Mouse (Mus musculus): Measurements from ENCODE around the gene Il33. TPM values are rescaled to one million over a fixed set of nuclear protein-coding genes. Genes with fewer than 3 reads are reported as not detected.

The Il33 gene
- 13.9 and 14.7 TPM in 2 replicates for polyA plus RNA-seq (2015; fragmentation: Nextera tagmentation; extraction: Ambion mirVana)

DNA sequence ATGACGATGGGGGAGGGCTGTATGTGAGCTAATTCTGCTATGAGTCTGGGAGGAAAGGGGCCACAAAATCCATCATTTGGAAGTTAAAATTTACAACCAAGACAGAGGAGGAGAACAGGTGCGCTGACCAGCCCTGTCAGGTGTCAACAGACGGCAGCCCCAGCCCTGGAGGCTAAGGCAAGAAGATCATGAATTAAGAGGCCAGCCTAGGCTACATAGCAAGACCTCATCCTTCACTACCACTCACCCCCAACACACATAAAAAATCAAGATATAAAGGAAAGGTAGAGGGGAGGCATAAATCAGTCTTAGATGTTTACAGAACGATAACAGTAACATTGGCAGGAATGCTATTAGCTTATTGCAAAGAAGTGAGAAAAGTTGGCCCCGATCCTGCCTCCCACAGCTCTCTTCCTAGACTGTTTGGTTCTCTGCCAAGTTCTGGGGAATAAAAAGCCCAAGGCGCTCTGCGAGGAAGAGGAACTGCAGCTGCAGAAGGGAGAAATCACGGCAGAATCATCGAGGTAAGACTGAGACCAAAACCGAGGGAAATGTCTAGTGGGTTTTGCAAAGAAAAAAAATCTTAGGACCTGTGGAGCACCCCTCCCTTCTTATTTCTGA is at the start of gene Il33:
Gene Il33, plus strand, starts transcription at position 477 of the 621 bp plus-strand sequence.
- no peak within 1 kb of the TSS for H3K9ac ChIP-seq
- peak within 1 kb of the TSS; percentile 18 for H3K4me3 ChIP-seq (replicated peaks)
- H3K4me1 ChIP-seq: peaks cover 17% of the 10 kb centered on the region
- 20% methylated on average over 10 of the region's 10 CpGs for WGBS
- H3K36me3 ChIP-seq: no peaks in the 10 kb centered on the region
- ATAC-seq (ENCODE audit: insufficient read depth, low FRiP score, low read depth): peak; percentile 41; the same call in 1 of the 2 replicates
- H3K27me3 ChIP-seq (replicated peaks): no peaks in the 10 kb centered on the region
- H3K4me2 ChIP-seq: peak within 1 kb of the TSS; percentile 39
- peak within 1 kb of the TSS; percentile 59 for H3K27ac ChIP-seq
- no peaks in the 10 kb centered on the region for H3K9me3 ChIP-seq

- no peak for ATAC-seq (ENCODE audit: insufficient read depth, low FRiP score, low read depth)
- Histone ChIP-seq H3K9me3 (no peaks in the 10 kb centered on the region), H3K36me3 (no peaks in the 10 kb centered on the region), H3K27me3 (replicated peaks) (no peaks in the 10 kb centered on the region), H3K4me3 (replicated peaks) (no peak overlapping the region), H3K4me2 (no peak overlapping the region), H3K4me1 (peaks cover 3% of the 10 kb centered on the region; the same call in 1 of the 2 replicates), H3K27ac (no peak overlapping the region), H3K9ac (no peak overlapping the region)
- 51% methylated on average over 10 of the region's 10 CpGs for WGBS
These were observed 47.3 kb upstream of the Il33 start for GRCm38 (mm10) chr19:29877422-29878291.

DNA sequence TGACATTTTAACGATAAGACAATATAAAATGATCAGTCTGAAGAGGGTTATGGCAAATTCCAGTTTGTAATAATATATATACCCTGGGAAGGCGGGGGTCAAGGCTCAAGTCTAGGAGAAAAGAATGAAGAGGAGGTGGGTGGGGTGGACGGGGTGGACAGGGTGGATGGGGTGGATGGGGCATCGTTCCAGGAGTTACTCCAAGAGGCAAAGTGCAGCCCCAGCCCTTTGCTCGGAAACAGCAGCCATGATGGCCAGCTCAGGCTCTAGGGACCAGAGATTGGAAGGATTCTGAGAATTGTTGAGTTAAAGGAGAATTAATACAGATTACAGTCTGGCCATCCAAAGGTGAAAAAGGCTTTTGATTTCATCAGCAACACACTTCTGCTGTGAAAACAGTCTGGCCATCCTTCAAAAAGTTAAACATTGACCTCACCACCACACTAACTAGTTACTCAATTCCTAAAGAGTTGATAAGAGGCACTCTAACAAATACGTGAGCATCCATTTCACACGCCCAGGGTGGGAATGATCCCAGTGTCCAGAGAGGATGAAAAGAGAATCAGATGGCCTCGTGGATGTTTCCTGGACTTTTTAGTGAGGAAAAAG is 45.9 kb upstream of the Il33 start:
- H3K9ac ChIP-seq: no peak overlapping the region
- no peaks in the 10 kb centered on the region for H3K36me3 ChIP-seq
- H3K4me1 ChIP-seq: peaks cover 3% of the 10 kb centered on the region; the same call in 1 of the 2 replicates
- no peaks in the 10 kb centered on the region for H3K27me3 ChIP-seq (replicated peaks)
- no peak overlapping the region for H3K27ac ChIP-seq
- 69% methylated on average over 8 of the region's 8 CpGs for WGBS
- no peak overlapping the region for H3K4me3 ChIP-seq (replicated peaks)
- no peak for ATAC-seq (ENCODE audit: insufficient read depth, low FRiP score, low read depth)
- no peaks in the 10 kb centered on the region for H3K9me3 ChIP-seq
- H3K4me2 ChIP-seq: no peak overlapping the region

DNA sequence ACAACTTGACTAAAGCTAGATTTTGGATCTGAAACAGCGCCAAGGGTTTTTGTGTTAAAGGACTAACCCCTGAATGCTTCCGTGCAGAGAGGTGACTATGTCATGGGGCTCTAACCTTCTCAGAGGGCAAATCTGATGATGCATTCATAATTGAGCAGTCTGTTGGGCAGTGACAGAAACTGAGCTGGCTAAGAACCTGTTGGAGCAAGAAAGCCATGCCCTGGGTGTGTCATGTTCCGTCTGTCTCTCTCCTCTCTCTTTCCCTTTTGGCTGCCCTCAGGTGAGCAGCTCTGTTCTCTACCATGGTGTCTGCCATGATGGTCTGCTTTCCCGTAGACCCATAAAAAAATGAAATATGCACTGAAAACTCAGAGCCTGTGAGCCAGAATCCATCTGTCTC is 44.0 kb upstream of the Il33 start:
- no peaks in the 10 kb centered on the region for H3K36me3 ChIP-seq
- no peak overlapping the region for H3K9ac ChIP-seq
- H3K4me2 ChIP-seq: no peak overlapping the region
- H3K4me3 ChIP-seq (replicated peaks): no peak overlapping the region
- ATAC-seq (ENCODE audit: insufficient read depth, low FRiP score, low read depth): no peak
- peaks cover 3% of the 10 kb centered on the region; the same call in 1 of the 2 replicates for H3K4me1 ChIP-seq
- no peaks in the 10 kb centered on the region for H3K9me3 ChIP-seq
- H3K27ac ChIP-seq: no peak overlapping the region
- WGBS: 84% methylated on average over 4 of the region's 4 CpGs
- no peaks in the 10 kb centered on the region for H3K27me3 ChIP-seq (replicated peaks)

- Histone ChIP-seq H3K36me3 (no peaks in the 10 kb centered on the region), H3K4me3 (replicated peaks) (no peak overlapping the region), H3K27ac (no peak overlapping the region), H3K4me1 (no peaks in the 10 kb centered on the region; the same call in 1 of the 2 replicates), H3K9me3 (no peaks in the 10 kb centered on the region), H3K9ac (no peak overlapping the region), H3K27me3 (replicated peaks) (no peaks in the 10 kb centered on the region), H3K4me2 (no peak overlapping the region)
- no peak for ATAC-seq (ENCODE audit: insufficient read depth, low FRiP score, low read depth)
- WGBS: 69% methylated on average over 3 of the region's 3 CpGs
These were observed 42.2 kb upstream of the Il33 start for GRCm38 (mm10) chr19:29882696-29883095.

DNA sequence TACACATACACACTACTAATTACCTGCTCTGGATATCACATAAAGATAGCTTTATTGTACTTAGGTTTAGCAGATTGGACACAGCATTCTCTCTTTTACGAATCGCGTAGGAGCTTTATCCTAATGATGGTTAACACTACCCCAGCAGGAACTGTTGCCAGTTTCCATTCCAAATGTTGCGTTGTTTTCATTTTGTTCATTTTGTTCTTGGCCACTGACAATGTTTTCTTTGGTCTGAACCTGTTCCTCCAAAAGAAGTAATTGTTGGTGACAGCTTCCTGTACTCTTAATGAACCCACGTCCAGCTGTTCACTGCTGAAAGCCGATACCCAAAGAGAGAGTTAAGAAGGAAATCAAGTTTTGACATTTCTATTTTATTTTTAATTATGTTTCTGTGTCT is 39.4 kb upstream of the Il33 start:
- Histone ChIP-seq H3K9me3 (no peaks in the 10 kb centered on the region), H3K4me2 (no peak overlapping the region), H3K4me3 (replicated peaks) (no peak overlapping the region), H3K9ac (no peak overlapping the region), H3K4me1 (no peaks in the 10 kb centered on the region), H3K27me3 (replicated peaks) (no peaks in the 10 kb centered on the region), H3K27ac (no peak overlapping the region), H3K36me3 (no peaks in the 10 kb centered on the region)
- 79% methylated on average over 6 of the region's 6 CpGs for WGBS
- no peak for ATAC-seq (ENCODE audit: insufficient read depth, low FRiP score, low read depth)

DNA sequence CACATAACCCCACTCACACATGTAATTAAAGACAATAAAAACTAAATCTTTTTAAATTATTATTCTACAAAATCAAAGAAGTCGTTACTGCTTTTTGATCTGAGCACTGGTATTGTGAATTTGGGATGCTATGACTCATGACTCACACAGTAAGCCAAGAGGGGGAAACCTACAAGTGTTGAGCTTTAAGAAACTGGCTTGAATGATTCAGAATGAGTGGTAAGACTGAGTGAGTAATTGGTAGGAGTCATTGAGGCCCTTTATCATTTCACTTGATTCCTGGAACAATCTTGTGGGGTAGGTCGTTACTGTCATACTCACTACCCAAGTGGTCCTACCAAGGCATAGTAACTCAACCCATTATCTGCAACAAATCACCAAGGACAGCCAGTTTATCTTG is 37.4 kb upstream of the Il33 start:
- ATAC-seq (ENCODE audit: insufficient read depth, low FRiP score, low read depth): no peak
- H3K4me1 ChIP-seq: no peaks in the 10 kb centered on the region
- 87% methylated on average over 2 of the region's 2 CpGs for WGBS
- H3K4me2 ChIP-seq: no peak overlapping the region
- H3K4me3 ChIP-seq (replicated peaks): no peak overlapping the region
- H3K36me3 ChIP-seq: no peaks in the 10 kb centered on the region
- H3K9ac ChIP-seq: no peak overlapping the region
- H3K9me3 ChIP-seq: no peaks in the 10 kb centered on the region
- no peak overlapping the region for H3K27ac ChIP-seq
- H3K27me3 ChIP-seq (replicated peaks): no peaks in the 10 kb centered on the region

DNA sequence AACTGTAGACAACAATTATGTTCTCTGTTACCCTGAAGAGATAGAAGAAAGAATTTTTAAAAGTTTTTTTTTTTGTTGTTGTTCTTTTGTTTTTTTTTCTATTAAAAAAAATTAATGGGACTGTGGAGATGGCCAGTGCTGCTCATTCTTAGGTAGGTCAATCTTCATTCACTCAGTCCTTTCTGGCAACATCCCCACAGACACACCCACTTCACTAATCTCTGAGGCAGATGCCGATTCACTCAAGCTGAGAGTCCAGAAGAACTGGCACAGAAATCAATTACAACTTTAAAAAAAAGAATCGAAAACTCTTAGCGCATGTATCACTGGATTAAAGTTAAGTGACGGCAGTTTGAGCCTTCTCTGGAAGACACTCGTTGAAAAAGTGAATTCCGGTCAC is 36.0 kb upstream of the Il33 start:
- Histone ChIP-seq H3K4me3 (replicated peaks) (no peak overlapping the region), H3K4me1 (no peaks in the 10 kb centered on the region), H3K4me2 (no peak overlapping the region), H3K27ac (no peak overlapping the region), H3K36me3 (no peaks in the 10 kb centered on the region), H3K27me3 (replicated peaks) (no peaks in the 10 kb centered on the region), H3K9ac (no peak overlapping the region), H3K9me3 (no peaks in the 10 kb centered on the region)
- no peak for ATAC-seq (ENCODE audit: insufficient read depth, low FRiP score, low read depth)
- 84% methylated on average over 6 of the region's 6 CpGs for WGBS

DNA sequence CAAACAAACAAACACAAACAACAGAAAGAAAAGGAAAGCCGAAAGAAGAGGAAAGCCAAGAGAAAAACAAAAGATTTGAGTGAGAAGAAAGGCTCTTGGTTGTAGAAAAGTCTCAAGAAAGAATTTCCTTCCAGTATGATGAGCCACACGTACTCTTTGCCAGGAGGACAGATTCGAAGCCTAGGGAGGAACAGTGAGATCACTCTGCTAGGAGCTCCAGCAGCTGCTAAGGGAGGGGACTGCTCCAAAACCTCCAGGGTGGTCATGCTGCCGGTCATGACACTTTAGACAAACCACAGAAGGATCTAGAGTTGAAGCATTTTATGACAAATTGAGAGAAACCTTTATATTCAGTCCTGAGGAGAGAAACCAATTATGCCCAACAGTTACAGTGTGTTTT is 32.9 kb upstream of the Il33 start:
- Histone ChIP-seq H3K4me1 (no peaks in the 10 kb centered on the region), H3K4me3 (replicated peaks) (no peak overlapping the region), H3K27ac (no peak overlapping the region), H3K36me3 (no peaks in the 10 kb centered on the region), H3K4me2 (no peak overlapping the region), H3K27me3 (replicated peaks) (no peaks in the 10 kb centered on the region), H3K9ac (no peak overlapping the region), H3K9me3 (no peaks in the 10 kb centered on the region)
- 62% methylated on average over 4 of the region's 4 CpGs for WGBS
- ATAC-seq (ENCODE audit: insufficient read depth, low FRiP score, low read depth): no peak

DNA sequence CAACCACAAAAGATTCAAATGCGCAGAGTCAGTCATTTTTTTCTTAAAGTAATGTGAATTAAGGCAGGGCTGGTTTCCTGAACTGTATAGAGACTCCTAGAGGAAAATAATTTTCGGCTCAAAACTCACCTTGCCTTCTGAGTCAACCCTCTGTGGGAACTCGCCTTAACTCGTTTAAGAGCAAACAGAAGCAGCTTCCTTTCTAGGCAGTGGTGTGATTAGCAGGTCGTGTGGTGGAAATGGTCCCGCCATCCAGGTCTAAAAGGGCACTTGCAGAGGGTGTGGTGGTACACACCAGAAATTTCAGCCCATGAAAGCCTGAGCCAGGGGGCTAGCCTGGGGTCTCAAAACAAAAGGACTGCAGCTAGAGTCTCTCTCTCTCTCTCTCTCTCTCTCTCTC is 32.1 kb upstream of the Il33 start:
- Histone ChIP-seq H3K27me3 (replicated peaks) (no peaks in the 10 kb centered on the region), H3K9ac (no peak overlapping the region), H3K4me1 (no peaks in the 10 kb centered on the region), H3K36me3 (no peaks in the 10 kb centered on the region), H3K4me3 (replicated peaks) (no peak overlapping the region), H3K9me3 (no peaks in the 10 kb centered on the region), H3K27ac (no peak overlapping the region), H3K4me2 (no peak overlapping the region)
- ATAC-seq (ENCODE audit: insufficient read depth, low FRiP score, low read depth): no peak
- WGBS: 63% methylated on average over 6 of the region's 6 CpGs

DNA sequence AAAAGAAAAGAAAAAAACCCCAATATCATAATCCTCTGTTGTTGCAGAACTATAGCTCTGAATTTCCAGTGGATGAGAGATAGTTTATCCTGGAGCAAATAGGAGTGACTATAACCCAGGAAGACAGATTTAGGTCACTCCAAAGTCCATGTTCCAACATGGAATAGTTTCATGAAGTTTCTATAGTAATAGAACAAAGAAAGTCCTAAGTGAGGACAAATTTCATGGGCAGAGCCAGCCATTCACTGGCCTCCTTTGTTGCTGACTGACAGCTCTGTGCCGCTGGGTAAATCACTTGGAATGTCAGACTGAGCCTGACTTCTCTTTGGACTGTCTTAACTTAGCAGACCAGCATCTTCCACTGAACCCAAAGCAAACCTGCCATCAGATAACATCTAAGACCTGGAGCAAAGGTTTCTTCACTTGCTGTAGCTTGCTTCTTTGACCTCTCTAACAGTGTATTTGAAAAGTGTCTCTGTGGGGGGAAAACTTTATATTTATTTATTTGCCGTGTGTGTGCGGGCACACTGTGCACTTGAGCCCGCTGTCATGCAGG is 31.1 kb upstream of the Il33 start:
- Histone ChIP-seq H3K9me3 (no peaks in the 10 kb centered on the region), H3K27me3 (replicated peaks) (no peaks in the 10 kb centered on the region), H3K27ac (no peak overlapping the region), H3K4me2 (no peak overlapping the region), H3K4me1 (no peaks in the 10 kb centered on the region), H3K9ac (no peak overlapping the region), H3K36me3 (no peaks in the 10 kb centered on the region), H3K4me3 (replicated peaks) (no peak overlapping the region)
- no peak for ATAC-seq (ENCODE audit: insufficient read depth, low FRiP score, low read depth)
- WGBS: 86% methylated on average over 4 of the region's 4 CpGs

DNA sequence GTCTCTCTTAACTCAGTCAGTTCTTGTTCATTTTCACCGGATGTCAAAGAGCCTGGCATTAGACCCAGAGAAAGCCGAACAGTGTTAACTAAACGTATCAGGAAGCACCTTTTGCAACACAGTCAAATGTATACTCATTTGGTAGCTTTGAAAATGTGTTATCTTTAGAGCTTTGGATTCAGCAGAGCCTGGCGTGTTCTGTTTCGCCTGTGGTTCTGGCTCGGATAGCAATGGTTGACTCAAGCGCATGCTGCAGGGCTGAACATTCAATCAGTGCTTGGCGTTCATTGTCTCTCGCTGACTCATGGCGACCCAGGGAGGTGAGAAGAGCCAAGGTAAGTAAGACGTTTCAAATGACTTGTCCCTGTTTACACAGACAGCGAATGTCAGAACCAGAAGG is 30.5 kb upstream of the Il33 start:
- Histone ChIP-seq H3K4me1 (no peaks in the 10 kb centered on the region), H3K9ac (no peak overlapping the region), H3K9me3 (no peaks in the 10 kb centered on the region), H3K4me2 (no peak overlapping the region), H3K4me3 (replicated peaks) (no peak overlapping the region), H3K36me3 (no peaks in the 10 kb centered on the region), H3K27me3 (replicated peaks) (no peaks in the 10 kb centered on the region), H3K27ac (no peak overlapping the region)
- ATAC-seq (ENCODE audit: insufficient read depth, low FRiP score, low read depth): no peak
- 81% methylated on average over 12 of the region's 12 CpGs for WGBS
